Mouse (Mus musculus) layer of hippocampus, adult 8-10 months (tissue): ENCODE results near the gene Rpp38. TPM values are rescaled to one million over a fixed set of nuclear protein-coding genes. Genes with fewer than 3 reads are reported as not detected.

Experiments
- DNase-seq, 2 experiments: peaks; one replicate each; pipeline ENCODE4 v3.0.0; 2022; ENCODE audit warnings: low spot score in 2 of 2
- total RNA-seq, 4 experiments: library from RNA; stranded (reverse); gene quantifications; 2 replicates each; pipeline ENCODE4 v1.2.4; 2022

The Rpp38 gene
- total RNA-seq, 4 experiments from 2014 or later, result 8.3 to 14.4 (median 10.2) TPM

DNA sequence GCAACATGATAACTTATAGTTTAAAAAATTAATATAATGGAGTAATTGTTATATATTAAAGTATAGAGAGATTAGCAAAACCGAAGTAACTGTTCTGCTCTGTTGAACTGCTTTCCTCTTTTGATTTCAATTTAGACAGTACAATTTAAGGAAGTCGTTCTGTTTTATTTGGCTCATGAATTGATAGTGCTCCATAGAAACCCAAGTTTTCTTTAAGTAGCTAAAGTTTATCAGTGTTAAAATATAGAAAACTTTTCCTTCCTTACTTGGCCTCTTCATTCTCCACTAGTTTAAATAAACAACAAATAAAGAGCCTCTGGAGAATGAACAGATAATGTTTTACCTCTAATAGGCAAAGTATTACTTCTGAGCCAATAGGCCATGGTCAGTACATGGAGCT, 46.2 kb downstream of the Rpp38 start:
- DNase-seq, result no peak

DNA sequence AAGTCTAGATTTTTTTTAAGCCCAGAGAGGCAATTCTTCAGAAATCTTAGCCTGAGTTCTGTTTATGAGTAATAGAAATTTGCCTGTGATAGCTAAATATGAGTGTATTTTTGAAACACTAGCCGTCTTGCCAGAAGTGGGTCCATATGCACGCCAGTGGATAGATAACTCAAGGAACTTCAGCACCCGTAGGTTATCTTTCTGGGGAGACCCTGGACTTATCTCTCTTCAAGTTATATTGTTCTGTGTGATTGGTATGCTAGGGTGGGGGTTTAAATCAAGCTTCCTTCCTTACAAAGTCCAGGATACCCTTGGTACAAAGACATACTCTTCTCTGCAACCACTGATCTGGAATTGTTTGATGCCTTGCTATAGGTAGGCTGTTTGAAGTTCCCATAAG, 46.7 kb downstream of the Rpp38 start:
- DNase-seq, result no peak

GRCm38 (mm10) chr2:3285181-3285530, 47.3 kb downstream of the Rpp38 start:
- DNase-seq, result no peak

DNA sequence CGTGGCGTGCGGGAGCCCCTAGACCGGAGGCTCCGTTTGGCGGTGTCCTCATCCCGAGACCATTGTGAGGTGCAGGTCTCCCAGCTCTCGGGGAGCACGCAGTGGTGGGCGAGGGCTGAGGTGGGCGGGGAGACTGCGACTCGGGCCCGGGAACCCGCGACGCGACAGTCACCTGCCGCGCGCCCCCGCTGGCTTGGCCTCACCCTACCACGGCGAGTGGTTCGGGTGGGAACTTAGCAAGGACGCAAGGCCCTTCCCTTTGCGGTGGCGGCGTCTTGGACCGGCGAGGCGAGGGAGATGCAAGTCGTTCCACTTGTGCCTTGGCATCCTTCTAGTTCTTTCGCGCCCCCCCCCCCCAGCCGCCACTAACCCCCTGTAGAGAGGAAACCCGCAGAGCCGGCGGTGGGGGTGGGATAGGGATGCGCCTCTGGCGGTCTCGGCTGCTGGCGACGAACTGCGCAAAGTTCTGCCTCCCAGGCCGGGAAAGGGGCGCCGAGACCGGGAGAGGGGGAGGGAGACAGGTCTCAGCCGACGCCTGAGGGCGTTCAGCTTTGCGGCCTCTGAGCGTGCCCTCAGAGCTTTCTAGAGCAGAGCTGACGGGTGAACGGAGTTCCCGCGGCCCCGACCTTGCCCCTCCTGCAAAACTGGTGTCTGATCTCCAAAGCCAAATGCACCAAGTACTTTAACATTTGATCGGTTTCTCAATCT, 47.8 kb downstream of the Rpp38 start:
- peak in 1 of 2 experiments; percentile 51 for DNase-seq

DNA sequence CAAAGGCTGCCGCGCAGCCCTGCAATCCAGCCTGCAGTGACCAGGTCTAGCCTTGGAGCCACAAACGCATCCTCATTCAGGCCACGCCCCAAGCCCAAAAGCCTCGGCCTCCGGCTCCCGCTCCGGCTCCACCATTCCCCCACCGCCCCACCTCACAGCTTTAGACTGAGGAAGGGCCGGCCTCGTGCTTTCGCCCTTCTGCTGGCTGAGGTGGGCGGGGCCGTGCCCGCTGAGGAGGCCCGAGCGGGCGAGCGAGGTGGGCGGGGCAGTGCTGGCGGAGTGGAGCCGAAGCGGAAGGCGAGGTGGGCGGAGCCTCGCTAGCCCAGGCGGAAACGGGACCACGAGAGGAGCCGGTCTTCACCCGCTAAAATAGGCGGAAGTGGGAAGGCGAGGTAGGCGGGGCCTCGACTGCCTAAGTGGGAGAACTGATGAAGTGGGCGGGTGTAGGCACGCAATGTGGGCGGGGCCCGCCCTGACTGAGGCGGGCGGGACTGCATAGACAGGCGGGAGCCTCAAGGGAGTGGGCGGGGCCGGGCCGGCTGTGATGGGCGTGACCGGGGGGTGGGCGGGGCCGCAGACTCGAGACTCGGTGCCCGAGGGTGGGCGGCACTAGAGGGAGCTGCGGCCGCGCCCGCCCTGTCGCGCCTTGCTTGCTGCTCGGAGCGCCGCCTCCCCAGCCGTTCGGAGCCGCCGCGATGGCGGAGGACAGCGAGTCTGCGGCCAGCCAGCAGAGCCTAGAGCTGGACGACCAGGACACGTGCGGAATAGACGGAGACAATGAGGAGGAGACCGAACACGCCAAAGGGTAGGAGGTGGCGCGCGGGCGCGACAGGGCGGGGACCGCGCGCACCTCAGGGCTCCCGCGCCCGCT, 48.6 kb downstream of the Rpp38 start, which contains the start of gene Nmt2:
Gene Nmt2 (plus strand): TSS at position 611 of the 871 bp plus-strand sequence.
- peak; percentile 99 for DNase-seq

GRCm38 (mm10) chr2:3282866-3283601, 49.4 kb downstream of the Rpp38 start:
- peak in 1 of 2 experiments; percentile 9 for DNase-seq

- DNase-seq, result no peak
Observed at GRCm38 (mm10) chr2:3281311-3281710, 51.1 kb downstream of the Rpp38 start.

Other genes starting within 250 kb of the Rpp38 start
- 10 to 100 TPM; 69.5 to 76.2 (median 72.9) TPM for gene Fam171a1, start 218.4 kb downstream of the Rpp38 start, total RNA-seq
- 10 to 100 TPM; 80.8 to 96.6 (median 88.5) TPM for gene Nmt2, start 48.4 kb downstream of the Rpp38 start, total RNA-seq
- 1 to 10 TPM in 3 of 4 experiments, under 1 TPM in 1; 0.68 to 2.0 (median 1.4) TPM for gene Acbd7, start 3.5 kb upstream of the Rpp38 start, total RNA-seq
- not detected for gene Olah, start 64.6 kb upstream of the Rpp38 start, total RNA-seq
- gene Meig1, start 90.0 kb upstream of the Rpp38 start, total RNA-seq, result 1 to 10 TPM; 3.3 to 6.4 (median 4.4) TPM
- 10 to 100 TPM; 10.6 to 18.3 (median 15.4) TPM for gene Dclre1c, start 91.5 kb upstream of the Rpp38 start, total RNA-seq
- gene Suv39h2, start 142.4 kb upstream of the Rpp38 start, total RNA-seq, result 1 to 10 TPM; 3.1 to 3.8 (median 3.6) TPM
- 1 to 10 TPM; 5.3 to 7.3 (median 5.8) TPM for gene Gm45902, start 180.1 kb upstream of the Rpp38 start, total RNA-seq
- gene Hspa14, start 180.2 kb upstream of the Rpp38 start, total RNA-seq, result 10 to 100 TPM; 47.6 to 56.3 (median 53.0) TPM
- gene Cdnf, start 180.4 kb upstream of the Rpp38 start, total RNA-seq, result 1 to 10 TPM in 2 of 4 experiments, under 1 TPM in 2; 0.83 to 3.2 (median 1.2) TPM
- gene Fam107b, start 237.8 kb upstream of the Rpp38 start, total RNA-seq, result 10 to 100 TPM; 11.5 to 17.4 (median 13.9) TPM